Mouse (Mus musculus) lung, postnatal 25 days (tissue): Measurements from ENCODE around the gene Fbxo41.

Experiments used
- DNase-seq: peaks from one replicate; pipeline ENCODE4 v3.0.0; 2022; ENCODE audit warnings: low spot score

Fbxo41 gene

DNA sequence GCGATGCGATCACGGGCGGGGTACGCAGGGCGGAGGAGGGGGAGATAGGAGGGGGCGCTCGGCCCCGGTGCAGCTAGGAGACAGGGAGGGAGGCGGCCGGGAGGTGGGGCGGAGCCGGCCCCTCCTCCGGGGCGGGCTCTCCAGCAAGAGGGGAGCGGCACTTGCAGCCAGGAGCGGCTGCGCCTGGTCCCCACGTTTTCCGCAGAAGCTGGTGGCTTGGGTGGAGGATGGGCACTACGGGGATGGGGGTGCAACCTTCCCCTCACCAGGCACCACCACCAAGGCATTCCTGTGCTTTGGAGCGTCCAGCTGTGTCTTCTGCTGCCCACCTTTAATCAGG is at the start of gene Fbxo41:
TSS of gene Fbxo41 (minus strand) at position 84 of the 340 bp plus-strand sequence.
- no peak for DNase-seq

DNA sequence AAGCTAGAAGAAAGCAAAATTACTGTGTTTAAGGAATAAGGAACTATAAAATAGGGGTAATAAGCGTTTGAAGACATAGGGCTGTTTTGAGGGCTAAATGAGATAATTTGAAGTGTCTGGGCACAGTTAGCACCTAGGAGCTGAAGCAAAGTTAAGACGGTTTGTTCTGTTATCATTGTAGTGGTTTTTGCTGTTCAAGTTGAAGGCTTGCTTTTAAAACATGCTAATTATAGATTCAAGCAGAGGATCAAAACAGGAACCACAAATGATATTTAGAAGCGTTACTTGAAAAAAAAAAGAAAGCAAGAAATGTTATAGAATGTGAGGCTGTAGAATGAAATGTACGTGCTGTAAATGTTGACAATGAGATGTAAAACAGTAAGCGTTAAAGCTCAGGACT is 44.8 kb upstream of the Fbxo41 start:
- DNase-seq: no peak

GRCm38 (mm10) chr6:85544251-85544881 is 41.6 kb upstream of the Fbxo41 start:
- DNase-seq: no peak

DNA sequence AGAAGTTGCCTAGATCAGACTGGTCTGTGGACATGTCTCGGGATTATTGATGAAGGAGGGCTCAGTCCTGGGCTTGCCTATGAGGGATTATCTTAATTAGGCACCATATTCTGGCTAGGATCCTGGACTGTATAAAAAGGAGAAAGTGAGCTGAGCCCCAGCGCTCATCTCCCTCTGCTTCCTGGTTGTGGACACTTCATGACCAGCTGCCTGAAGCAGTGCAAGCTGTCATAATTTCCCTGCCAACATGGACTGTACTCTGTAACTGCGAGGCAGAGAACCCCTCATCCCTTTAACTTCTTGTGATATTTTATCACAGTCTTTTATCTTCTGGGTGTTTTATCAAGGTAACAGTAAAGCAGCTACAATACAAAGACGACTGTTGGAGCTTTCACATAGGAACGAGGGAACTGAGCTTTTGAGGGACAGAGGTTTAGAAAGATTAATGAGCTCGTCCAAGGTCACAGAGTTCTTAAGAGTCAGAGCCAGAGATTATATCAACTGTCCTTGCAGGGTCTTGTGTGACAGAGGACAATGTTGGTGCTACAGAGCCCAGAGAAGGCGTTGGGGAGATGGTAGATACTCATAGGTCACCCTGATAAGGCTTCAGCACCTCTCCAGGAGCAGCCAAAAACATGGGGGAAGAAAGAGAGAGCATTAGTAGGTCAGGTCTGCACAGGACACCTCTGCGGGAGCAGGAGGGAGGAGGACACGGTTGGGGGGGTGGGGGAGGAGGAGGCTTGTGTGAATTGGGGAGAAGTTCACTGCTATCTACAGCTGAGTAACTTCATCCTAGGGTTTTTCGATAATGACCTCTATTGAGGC is 40.8 kb upstream of the Fbxo41 start:
- DNase-seq: no peak

DNA sequence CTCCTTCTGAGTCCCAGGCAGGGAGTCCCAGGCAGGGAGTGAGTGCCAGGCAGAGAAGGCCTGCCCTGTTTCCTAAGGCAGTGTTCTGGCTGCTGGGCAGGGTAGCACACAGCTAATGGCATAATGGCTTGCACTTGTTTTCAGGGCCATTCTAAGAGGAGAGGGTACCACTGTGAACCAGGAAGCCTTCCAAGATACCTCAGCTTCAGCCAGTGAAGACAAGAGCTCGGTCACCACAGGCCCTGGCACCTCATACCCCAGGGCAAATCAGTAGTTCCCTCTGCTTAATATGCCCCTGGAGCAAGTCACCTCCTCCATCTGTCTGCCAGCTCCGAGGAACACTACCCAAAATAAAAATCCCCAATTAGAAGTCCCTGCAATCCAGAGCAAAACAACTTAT is 20.0 kb upstream of the Fbxo41 start:
- DNase-seq: no peak

- DNase-seq: no peak
Measured at GRCm38 (mm10) chr6:85522026-85522425, 19.2 kb upstream of the Fbxo41 start.

- DNase-seq: no peak
Measured at GRCm38 (mm10) chr6:85518091-85518693, 15.4 kb upstream of the Fbxo41 start.

- no peak for DNase-seq
Measured at GRCm38 (mm10) chr6:85515941-85516340, 13.1 kb upstream of the Fbxo41 start.

- DNase-seq: no peak
Measured at GRCm38 (mm10) chr6:85513531-85513910, 10.7 kb upstream of the Fbxo41 start, which contains the start of gene Egr4. TSS of gene Egr4 (minus strand) at chr6:85513589.

DNA sequence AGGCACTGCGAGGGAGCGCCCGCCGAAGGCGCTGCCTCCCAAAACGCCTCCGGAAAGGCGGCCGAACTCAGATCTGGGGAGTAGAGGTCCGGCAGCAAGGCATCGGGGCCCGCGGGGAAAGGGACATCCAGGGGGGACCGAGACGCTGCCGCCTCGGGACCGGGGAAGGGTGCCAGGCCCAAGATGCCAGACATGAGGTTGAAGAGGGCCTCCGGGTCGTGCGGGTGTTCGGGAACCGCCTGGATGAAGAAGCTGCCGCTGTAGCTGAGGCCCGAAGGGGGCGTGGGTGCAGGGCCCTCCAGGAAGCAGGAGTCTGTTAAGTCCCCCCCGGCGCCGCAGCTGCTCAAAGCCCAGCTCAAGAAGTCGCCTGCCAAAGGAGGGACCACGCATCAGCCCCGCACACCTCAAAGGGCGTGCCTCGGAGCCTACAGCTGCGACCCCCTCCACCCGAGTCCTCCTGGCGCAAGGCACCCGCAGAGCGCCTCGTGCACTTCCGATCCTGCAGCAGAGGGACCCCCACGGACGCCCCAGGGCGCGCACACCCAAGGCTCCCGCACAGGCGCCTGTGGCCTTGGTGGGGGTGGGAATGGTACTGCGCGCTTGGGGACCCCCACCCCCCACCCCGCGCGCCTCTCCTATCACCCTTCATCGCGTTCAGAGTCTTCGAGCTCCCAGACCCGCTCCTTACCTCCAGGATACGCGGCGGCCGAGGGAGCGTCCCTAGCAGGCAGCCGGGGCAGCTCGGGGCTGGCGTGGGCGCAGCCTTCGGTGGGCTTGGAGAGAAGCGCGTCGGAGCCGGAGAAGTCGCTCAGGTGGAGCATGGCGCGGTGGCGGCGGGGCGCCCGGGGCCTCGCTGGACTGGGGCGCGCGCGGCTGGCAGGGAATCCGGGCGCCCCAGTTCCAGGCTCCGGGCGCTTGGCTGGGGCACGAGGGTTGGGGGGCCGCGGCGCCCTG is 10.1 kb upstream of the Fbxo41 start:
- no peak for DNase-seq

- no peak for DNase-seq
Measured at GRCm38 (mm10) chr6:85512056-85512440, 9.3 kb upstream of the Fbxo41 start.

DNA sequence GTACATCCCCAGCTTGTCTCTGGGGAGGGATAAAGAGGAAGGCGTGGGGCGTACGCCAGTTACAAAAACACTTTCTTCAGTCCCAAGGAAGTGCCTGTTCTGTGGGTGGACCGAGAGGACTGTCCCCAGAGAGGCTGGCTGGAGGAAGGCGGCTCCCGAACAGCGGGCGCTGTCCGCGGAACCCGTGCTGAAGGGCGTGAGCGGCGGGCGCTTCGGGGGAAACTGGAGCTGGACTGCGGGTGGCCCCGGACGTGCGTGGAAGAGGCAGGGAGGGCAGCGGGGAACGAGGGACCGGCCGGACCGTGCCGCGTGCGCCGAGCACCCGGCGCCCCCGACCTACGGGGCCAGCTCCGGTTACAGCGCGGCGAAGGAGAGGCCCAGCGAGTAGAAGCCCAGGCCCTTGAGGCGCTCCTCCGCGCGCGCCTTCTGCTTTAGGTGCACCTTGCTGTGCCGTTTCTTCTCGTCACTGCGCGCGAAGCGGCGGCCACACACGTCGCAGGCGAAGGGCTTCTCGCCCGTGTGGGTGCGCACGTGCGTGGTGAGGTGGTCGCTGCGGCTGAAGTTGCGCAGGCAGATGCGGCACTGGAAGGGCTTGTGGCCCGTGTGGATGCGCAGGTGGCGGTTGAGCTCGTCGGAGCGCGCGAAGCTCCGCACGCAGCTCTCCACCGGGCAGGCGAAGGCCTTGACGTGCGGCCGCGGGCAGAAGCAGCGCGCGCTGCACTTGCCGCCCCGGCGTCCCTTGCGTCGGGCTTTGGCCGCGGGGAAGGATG is 8.7 kb upstream of the Fbxo41 start:
- DNase-seq: peak; percentile 8

GRCm38 (mm10) chr6:85510476-85510875 is 7.7 kb upstream of the Fbxo41 start:
- peak; percentile 11 for DNase-seq

DNA sequence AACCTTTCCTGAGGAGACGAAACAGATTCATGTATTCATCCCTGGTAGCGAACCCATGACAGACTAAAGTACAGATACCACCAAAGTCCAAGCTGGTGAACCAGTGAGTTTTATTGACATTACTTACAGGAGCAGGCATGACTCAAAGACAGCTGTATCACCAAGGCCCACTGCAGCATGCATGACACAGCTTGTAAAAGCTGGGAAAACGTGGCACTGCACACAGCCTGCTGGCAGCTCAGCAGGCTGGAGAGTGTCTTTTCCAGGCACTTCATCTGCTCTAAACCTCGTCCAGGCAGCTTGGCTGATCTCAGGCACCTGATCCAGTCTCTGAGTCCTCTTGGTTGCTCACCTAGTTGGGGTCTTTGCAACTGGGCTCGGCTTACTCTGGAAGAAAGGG is 5.8 kb upstream of the Fbxo41 start:
- DNase-seq: no peak

DNA sequence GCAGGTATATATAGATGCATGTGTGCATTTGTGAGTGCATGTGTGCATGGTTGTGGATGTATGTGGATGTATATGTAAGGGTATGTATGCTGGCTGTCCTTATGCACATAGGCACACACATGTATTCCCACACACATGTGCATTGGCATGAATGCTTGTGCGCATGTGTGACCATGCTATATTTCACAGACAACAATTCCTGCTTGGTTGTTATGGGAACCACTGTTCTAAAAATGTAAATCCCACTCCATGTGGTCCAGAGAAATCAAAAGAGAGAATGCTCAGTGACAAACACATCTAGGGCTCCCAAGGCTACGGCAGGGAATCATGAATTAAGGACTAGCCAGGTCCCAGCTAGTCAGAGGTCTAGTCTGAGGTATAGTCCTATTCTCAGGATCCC is 2.1 kb upstream of the Fbxo41 start:
- DNase-seq: no peak

- no peak for DNase-seq
Measured at GRCm38 (mm10) chr6:85502103-85502910, 487 bp downstream of the Fbxo41 start.

DNA sequence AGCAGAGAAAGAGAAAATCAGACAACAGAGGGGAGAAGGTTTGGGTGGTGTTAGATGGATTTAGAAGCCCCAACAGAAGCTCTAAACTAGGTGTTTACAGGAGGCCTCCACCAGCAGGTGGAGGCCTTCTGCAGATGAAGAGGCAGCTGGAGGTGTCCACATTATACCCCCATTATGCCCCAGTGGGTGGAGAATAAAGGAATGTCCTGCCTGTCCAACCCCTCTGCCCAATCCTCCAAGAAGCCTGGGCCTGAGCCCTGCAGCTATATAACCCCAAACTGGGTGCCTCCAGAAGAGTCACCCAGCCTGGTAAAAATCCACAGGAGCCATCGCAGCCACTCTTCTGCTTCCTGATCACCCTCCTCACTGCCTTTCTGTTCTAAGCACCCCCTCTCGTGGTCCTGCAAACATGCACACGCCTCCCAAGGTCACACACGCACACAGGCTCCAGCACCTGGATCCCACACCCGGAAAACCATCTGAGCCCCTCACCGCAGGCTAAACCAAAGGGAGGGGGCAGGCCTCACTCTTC is 1.2 kb downstream of the Fbxo41 start:
- no peak for DNase-seq

GRCm38 (mm10) chr6:85500416-85500815 is 2.4 kb downstream of the Fbxo41 start:
- DNase-seq: no peak

- DNase-seq: no peak
Measured at GRCm38 (mm10) chr6:85498147-85498546, 4.6 kb downstream of the Fbxo41 start.

- no peak for DNase-seq
Measured at GRCm38 (mm10) chr6:85496976-85497375, 5.8 kb downstream of the Fbxo41 start.
